Mouse (Mus musculus) c-Kit-positive CD71-negative TER-119-negative erythroid progenitor cells, embryonic 14.5 days (primary cell): ENCODE results near the gene Hjurp.

Experiments used
- DNase-seq: peaks from one replicate; pipeline ENCODE4 v3.0.0-alpha.2; 2013; ENCODE audit warnings: low read depth

Gene Hjurp

DNA sequence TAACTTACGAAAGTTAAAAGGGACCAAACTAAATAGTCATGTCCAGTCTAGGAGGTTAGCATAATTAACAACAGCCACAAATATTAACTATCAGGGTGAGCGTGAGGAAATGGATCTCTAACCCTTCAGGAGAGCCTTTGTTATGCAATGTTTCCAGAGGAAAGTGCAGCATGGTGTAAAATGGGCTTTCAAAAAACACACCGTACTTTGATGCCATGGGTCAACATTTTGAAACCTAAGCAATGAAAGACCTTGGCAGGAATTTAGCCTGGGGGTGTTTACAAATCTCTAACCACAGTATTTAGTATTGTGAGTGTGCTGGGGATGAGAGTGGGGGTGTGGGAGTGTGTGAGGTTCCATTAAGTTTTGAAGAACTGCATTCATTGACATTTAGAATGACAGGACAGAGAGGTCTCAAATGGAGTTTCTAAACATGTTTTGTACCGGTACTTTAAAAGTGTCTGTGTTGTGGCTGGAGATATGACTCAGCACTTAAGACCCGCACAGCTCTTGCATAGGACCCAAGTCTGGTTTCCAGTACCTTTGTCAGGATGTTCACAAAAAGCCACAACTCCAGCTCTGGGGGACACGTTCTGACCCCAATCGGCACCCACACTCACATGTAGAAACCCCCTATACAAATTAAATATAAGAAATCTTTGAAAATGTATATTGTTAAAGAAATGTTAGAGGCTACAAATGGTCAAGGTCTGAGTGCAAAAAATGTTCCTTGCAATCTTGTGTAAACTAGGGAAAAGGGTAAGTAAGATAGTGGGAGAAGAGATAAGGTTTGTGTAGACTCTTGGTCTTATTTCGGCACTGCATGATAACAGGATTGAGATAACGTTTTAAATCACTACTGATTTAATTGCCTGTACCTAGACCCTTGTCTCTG, 1.9 kb upstream of the Hjurp start:
- DNase-seq = no peak

DNA sequence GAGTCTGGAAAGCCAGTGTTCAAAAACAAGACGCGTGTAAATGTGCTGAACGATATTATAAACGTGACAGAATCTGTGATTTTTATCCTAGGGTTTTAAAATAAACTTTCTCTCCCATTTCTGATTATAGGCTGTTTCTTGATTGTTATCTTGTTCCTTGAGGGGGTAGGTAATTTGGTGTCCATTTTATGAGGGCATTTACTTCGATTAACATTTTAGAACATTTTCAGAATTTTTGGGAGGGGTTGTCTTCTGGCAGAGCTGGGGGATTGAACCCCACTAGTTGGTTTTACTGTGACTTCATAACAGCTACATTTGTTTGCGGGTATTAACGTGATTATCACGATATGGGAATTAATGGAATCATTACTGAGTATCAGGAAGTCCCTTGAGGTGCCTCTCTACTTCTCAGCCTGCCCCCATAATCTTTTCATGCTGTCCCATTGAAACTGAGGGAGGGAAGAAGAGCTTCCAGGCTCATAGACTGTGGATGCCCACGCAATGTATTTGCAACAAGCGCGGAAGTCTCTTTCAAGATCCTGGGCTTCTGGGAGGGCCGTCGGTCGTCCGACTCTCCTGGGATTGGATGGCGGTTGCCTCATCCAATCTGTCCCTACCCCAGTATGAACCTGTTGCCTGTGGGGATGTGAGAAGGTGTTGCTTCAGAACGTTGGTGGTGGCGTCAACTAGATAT, 532 bp upstream of the Hjurp start:
- no peak for DNase-seq

DNA sequence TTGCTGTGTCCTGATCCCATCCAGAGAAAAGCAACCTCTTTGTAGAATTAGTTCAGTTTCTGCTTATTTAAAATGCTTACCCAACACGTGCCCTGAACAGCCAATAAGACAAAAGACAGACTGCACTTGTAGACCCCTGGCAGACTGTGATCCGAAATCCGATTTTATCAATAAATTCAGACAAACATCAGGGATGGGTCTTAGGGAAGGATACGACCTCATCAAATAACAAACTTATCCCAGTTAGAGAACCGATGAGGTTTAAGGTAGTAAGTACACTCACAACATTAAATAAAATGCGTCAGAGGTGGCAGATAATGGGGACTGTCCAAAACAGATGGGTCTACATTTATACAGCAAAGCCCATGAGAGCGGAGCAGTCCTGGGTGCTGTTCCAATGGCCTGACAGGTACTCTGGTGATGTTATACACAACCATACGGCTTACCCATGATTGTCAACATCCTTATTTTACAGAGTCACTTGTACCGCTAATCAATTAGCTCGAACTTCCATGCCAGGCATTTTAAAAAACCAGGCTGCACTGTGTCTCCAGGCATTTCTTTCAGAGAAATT, 822 bp downstream of the Hjurp start:
- DNase-seq = no peak

DNA sequence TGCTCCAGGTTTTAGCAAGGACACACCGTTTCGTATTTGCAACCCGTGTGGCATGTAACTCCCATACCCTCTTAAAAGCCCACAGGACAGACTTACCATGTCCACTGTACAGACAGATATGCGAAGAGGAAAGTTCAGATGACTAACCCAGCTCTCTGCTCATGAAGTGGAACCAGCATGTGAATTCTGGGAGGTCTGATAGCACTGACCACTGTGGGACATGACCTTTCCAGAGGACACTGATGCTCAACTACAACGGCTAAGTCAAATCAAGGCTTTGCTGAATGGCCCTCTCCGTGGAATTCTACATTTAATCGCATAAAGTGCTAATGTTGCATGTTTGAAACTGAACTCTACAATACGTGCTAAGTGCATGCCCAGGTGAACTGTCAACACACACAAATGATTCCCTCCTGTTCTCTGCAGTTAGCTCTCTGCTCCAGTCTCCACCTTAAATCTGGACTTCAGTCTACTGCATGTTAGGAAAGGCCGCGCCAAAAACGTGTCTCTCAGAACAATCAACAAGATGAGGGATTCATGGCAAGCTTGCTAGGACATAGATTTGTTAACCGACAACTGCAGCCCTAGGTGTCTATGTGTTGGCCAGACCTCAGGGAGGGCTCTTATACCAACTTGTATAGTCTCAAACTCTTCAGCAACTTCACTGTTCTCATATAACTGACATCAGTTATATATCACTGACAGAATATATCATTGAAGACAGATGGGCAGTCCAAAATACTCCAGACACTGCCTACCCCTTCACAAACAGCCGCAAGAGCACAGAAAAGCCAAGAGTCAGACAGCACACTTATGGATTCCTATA, 1.5 kb downstream of the Hjurp start:
- no peak for DNase-seq

- no peak for DNase-seq
These were observed 2.3 kb downstream of the Hjurp start for GRCm38 (mm10) chr1:88275078-88275680.

- DNase-seq = no peak
These were observed 2.9 kb downstream of the Hjurp start for GRCm38 (mm10) chr1:88274371-88275077.

DNA sequence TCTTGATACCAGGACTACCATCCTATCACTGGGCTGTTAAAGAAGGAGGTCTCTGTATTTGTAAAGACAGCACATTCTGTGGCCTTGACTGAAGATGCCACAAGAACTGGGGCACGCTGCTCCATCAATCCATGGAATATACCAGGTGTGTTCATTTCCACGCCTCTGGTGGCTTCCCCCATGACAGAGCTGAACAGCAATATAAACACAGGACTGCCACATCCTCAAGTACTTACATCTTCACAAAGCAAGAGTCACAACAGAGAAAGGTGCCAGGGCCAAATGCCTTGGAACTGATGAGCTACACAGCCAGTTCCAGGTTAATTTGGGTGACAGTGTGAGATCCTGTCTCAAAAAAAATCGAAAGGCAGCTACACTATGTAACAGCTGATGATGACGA, 3.6 kb downstream of the Hjurp start:
- DNase-seq = no peak

- no peak for DNase-seq
These were observed 4.1 kb downstream of the Hjurp start for GRCm38 (mm10) chr1:88273326-88273725.

- DNase-seq = no peak
These were observed 4.6 kb downstream of the Hjurp start for GRCm38 (mm10) chr1:88272851-88273250.

GRCm38 (mm10) chr1:88269539-88270309, 7.7 kb downstream of the Hjurp start:
- no peak for DNase-seq

DNA sequence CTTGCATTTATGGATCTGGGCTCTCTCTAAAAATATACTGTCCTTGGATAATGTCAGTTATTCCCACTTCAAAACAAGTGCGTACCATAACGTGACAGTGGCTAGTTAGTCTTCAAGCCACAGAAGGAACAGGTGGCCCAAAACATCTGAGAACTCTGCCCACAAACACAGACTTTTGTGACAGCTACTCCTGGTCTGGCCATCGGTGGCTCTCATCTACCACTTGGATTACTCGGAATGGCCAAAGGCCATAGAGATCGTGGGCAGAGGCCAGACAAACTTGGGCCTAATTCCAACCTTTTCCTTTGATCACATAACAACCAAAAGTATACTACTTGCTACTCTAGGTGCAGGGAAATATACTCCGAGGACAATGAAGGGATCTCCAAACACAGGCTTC, 9.4 kb downstream of the Hjurp start:
- no peak for DNase-seq

DNA sequence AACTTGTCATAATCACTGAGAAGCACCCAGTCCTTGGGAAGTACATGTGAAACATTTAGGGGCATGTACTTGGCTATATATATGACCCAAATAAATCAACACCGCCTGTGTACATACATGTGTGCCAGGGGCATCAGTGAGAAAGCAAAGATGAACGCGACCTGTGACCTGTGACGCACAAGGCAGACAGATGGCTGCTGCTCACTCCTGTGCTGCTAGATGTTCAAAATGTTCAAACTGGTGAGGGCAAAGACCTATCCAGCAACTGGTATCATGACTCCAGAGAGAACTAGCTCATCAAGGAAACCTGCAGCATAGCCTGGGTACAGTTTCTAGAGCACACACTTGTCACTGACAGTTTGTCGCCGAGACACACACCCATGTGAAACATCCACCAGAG, 9.9 kb downstream of the Hjurp start:
- DNase-seq = no peak

GRCm38 (mm10) chr1:88266123-88266522, 11.3 kb downstream of the Hjurp start:
- no peak for DNase-seq

DNA sequence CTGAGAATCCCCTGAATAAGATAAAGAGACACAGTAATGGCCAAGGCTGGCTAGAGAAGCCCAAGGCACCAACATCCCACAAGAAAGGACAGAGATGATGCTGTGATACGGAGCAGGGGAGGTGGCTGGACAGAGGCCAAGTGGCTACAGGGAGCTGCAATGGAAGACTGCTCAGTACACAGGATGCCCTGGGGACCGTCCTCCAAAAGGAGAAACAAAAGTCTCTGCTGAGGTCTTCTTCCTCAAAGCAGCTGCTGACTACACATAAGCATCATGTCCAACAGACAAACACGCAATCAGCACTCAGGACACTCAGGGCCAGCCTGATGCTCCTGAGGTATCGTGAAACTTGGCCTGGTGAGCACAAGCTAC, 12.6 kb downstream of the Hjurp start:
- DNase-seq = no peak

DNA sequence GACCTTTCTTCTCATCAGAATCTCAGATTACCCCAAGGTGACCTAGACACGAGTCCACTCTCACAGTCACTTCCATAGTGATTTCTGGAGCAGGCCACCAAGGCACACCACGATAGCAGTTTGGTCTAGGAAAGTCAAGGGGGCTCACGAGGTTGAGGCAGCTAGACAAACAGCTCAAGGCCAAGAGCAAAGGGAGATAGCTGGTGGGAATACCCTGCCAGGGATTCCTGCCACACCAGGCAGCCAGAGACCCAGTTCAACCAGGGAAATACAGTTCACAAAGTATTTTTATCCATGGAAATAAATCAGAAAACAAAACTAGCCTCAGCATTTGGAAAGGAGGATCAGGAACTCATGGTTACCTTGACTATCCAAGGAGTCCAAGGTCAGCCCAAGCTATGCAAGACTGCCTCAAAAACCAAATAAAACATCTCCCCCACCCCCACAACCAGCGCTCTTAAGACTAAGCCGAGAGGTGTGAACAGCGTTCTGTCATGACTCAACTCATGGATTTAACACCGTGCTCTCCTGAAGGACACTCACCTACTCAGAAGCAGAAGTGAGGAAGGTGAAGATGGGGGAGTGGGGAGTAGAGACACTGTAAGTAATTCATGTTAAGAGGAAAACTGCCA, 13.1 kb downstream of the Hjurp start:
- no peak for DNase-seq

DNA sequence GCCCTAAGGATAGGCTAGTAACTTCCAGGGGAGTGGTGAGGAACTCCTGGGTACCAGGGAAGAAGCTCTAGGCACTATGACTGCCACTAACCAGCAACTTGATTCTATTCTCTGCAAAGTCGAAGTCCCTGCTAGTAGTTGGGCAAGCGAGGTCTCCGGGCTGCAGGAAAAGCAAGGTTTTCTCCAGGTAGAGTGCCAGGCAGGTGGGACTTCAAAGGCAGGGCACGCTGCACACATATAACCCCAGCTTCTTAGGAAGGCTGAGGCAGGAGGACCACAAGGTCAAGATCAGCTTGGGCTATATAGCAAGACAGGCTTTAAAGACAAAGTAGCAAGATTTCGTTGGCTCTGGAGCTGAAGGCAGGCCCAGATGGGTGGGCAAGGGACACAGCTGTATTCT, 13.7 kb downstream of the Hjurp start:
- DNase-seq = no peak

DNA sequence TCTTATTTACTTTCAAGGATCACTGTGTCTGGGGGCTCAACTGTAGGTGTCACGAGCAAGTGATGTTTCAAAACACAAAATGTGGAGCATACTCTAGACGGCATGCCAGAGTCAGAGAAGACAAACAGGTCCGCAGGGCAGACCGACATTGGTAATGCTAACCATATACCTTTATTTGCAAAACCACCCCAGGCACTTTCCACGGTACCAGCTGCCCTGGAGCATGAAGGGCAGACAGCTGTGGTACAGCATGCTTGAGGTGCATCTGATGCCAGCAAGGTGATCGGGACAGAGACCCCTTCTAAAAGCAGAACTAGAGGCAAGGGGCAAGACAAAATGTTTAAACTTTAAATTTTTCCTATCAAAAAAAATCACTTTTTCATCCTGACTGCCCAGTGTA, 14.5 kb downstream of the Hjurp start:
- no peak for DNase-seq

- no peak for DNase-seq
These were observed 15.2 kb downstream of the Hjurp start for GRCm38 (mm10) chr1:88262255-88262654.

DNA sequence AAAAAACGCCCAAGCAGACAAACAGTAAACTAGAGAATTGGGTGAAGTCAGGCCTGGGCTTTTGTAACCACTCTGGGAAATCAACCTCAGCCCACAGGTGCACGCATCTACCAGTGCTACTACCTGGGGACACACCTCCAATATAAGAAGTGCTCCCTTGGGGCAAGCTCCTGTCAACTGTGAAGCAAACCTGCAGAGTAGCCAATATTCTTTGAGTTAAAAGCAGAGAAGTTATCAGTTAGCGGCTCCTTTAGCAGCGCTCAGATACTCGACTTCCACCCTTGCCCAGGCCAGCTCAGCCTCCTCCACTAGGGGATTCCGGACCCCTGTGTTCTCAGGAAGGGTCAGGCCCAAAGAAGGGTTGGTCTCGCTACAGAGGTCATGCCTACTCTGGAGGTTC, 15.7 kb downstream of the Hjurp start:
- DNase-seq = no peak
